Mouse (Mus musculus): ENCODE measurements around the gene Mdn1.

DNA sequence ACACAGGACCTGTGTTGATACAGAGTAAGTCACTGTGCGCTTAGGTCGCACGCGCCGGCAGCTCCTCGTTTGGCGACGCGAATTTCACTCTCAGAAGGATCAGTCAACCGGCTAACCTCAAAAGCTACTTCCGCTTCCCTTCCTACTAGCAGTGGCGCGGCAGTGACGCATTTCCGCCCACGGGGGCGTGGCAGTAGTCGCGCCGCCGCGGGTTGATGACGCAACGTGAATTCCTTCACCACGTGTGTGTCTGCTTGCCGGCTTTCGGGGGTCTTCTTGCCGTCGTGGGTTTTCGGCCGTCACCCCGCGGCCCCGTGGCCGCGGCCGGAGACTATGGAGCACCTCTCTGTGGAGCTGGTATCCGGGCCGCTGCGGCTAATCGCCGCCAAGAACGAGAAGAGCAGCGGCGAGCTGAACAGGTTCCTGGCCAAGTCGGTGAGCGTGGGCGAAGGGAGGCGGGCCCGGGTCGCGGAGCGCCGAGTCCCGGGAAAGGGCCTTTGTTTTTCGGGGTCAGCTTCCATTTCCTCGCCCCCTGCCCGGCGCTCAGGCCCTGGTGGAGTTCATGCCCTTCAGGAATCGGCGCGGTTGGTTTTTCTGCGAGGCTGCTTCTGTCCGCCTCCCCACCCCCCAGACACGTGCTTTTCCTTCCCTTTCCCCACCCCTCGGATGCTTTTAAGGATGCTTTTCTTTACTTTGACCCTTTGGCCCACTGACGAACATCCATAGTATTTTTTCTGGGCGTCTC, at the start of gene Mdn1:
- TF ChIP-seq FLI1 (IDR thresholded peaks at IDR 0.05; ENCODE audit: low read length) (peak; percentile 58; the same call in 1 of the 2 replicates), GATA1 (IDR thresholded peaks at IDR 0.05; ENCODE audit: borderline replicate concordance, low read length) (no peak)
